Mouse (Mus musculus) urinary bladder, postnatal 10 days (tissue): ENCODE data around the gene Pcsk5.

ENCODE experiments used
- DNase-seq: peaks from one replicate; pipeline ENCODE4 v3.0.0; 2022; ENCODE audit warnings: low spot score

Pcsk5 gene

GRCm38 (mm10) chr19:17393841-17394591 lies 443.4 kb downstream of the Pcsk5 start, which contains the start of gene Rfk:
TSS of gene Rfk (plus strand) at chr19:17394043.
- peak; percentile 79 for DNase-seq

DNA sequence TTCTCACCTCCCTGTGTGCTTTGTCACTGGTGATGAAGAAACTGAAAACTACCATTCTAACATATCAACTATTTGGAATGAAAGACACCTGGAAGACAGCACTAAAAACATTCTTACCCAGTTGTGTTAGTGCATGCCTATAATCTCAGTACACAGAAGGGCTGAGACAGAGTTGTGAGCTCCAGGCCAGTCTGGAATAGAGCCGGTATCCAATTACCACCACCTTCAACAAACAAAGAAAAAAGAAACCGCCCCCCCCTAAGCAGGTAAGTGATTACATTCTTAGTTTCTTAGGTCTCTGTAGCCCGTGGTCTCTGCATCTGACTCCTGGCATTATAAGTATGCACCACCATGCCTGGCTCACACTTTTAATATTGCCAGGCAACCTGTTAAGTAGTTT lies 444.6 kb downstream of the Pcsk5 start:
- no peak for DNase-seq

DNA sequence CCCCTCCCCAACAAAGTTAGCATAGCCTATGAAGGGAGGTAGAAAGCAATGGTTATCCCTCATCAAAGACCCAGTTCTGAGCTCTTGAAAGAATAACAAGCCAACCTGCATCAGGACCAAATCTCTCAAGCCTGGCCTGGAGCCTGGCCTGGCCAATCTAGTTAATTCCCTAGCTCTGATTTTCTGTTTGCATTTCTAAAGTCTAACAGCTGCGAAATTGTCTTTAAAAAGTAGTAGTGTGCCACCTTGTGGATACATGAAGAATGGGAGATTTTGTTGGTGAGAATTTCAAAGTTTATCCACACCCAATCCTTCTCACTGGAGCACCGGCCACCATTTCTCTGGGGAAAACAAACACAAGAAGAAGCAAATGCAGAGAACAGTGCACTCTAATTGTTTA lies 449.0 kb downstream of the Pcsk5 start:
- no peak for DNase-seq

GRCm38 (mm10) chr19:17386424-17386823 lies 451.0 kb downstream of the Pcsk5 start:
- no peak for DNase-seq

DNA sequence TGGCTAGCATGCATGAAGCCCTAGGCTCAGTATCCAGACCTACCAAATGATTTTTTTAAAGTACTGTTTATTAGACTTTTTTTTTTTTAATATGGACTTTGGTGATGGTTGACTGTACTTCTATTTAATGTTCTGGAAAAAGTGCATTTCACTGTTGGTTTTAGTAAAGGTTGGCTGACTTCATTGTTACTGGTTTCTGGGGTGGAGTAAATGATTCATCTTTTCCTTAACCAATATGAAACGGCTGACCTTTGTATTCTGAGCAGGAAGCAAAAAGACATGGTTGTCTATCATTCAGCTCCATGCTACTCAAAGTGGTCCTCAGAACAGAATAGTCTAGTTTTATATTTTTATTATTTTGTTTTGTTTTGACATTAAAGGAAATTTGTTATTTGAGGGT lies 452.0 kb downstream of the Pcsk5 start:
- no peak for DNase-seq

GRCm38 (mm10) chr19:17385022-17385421 lies 452.4 kb downstream of the Pcsk5 start:
- no peak for DNase-seq

DNA sequence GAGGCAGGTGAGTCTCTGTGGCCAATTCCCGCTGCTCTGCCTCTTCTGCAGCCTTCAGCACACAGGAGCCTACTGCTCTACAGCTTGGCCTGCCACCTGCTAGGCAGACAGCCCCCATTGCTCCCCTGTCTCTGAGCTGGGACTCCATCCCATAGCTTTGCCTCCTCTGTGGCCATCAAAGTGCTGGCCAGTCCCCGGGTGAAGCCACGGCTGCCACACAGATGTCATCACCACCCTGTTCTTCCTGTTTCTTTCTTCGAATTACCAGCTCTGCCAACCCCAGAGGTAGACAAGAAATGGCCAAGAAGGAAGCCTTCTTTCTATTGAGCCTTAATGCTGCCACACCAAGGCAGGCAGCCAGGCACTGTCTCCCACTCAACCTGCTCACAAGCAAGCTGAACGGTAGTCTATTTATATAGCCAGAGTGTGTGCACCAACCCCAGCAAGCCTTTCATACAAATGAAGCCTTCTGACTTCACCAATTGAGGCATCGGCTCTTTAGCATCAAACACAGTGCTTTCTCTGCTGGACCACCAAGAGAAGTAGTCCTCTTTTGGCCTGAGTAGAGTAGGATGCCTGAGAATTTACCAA lies 454.5 kb downstream of the Pcsk5 start:
- DNase-seq: no peak
